Mouse (Mus musculus): ENCODE results near the gene E130114P18Rik. TPM values are rescaled to one million over a fixed set of nuclear protein-coding genes. Genes with fewer than 3 reads are reported as not detected.
A peak's percentile ranks its signal among the peaks of the same experiment; 100 is the strongest.

E130114P18Rik gene
- total RNA-seq, 2 experiments from 2014 or later, result 0.26 to 0.27 TPM

- peak; percentile 44 to 57 for DNase-seq (ENCODE audit: low spot score in 2 of 2)
Measured at GRCm38 (mm10) chr4:97778211-97779002, 529 bp upstream of the E130114P18Rik start.

GRCm38 (mm10) chr4:97777081-97777705 is 685 bp downstream of the E130114P18Rik start:
- DNase-seq (ENCODE audit: low spot score in 2 of 2), result peak; percentile 61 to 65

GRCm38 (mm10) chr4:97776388-97777080 is 1.3 kb downstream of the E130114P18Rik start:
- DNase-seq (ENCODE audit: low spot score in 2 of 2), result peak in 1 of 2 experiments; percentile 38

GRCm38 (mm10) chr4:97775494-97776265 is 2.2 kb downstream of the E130114P18Rik start:
- DNase-seq (ENCODE audit: low spot score in 2 of 2), result peak in 1 of 2 experiments; percentile 25

GRCm38 (mm10) chr4:97775059-97775458 is 2.8 kb downstream of the E130114P18Rik start:
- peak; percentile 62 to 68 for DNase-seq (ENCODE audit: low spot score in 2 of 2)

- no peak for DNase-seq (ENCODE audit: low spot score in 2 of 2)
Measured at GRCm38 (mm10) chr4:97774446-97774950, 3.4 kb downstream of the E130114P18Rik start.

- no peak for DNase-seq (ENCODE audit: low spot score in 2 of 2)
Measured at GRCm38 (mm10) chr4:97773791-97774190, 4.1 kb downstream of the E130114P18Rik start.

- peak; percentile 72 to 91 for DNase-seq (ENCODE audit: low spot score in 2 of 2)
Measured at GRCm38 (mm10) chr4:97773110-97773593, 4.7 kb downstream of the E130114P18Rik start.

- no peak for DNase-seq (ENCODE audit: low spot score in 2 of 2)
Measured at GRCm38 (mm10) chr4:97772641-97773040, 5.2 kb downstream of the E130114P18Rik start, which contains the start of gene Nfia. Gene Nfia, plus strand, starts transcription at chr4:97772734.

- peak; percentile 94 to 97 for DNase-seq (ENCODE audit: low spot score in 2 of 2)
Measured at GRCm38 (mm10) chr4:97772084-97772484, 5.8 kb downstream of the E130114P18Rik start.

- DNase-seq (ENCODE audit: low spot score in 2 of 2), result no peak
Measured at GRCm38 (mm10) chr4:97771426-97771825, 6.5 kb downstream of the E130114P18Rik start.

GRCm38 (mm10) chr4:97769861-97770260 is 8.0 kb downstream of the E130114P18Rik start:
- DNase-seq (ENCODE audit: low spot score in 2 of 2), result no peak

GRCm38 (mm10) chr4:97767516-97767915 is 10.4 kb downstream of the E130114P18Rik start:
- no peak for DNase-seq (ENCODE audit: low spot score in 2 of 2)

GRCm38 (mm10) chr4:97767025-97767424 is 10.9 kb downstream of the E130114P18Rik start:
- no peak for DNase-seq (ENCODE audit: low spot score in 2 of 2)

GRCm38 (mm10) chr4:97766100-97766499 is 11.8 kb downstream of the E130114P18Rik start:
- DNase-seq (ENCODE audit: low spot score in 2 of 2), result no peak

GRCm38 (mm10) chr4:97765341-97766020 is 12.4 kb downstream of the E130114P18Rik start:
- no peak for DNase-seq (ENCODE audit: low spot score in 2 of 2)

- no peak for DNase-seq (ENCODE audit: low spot score in 2 of 2)
Measured at GRCm38 (mm10) chr4:97764616-97765015, 13.3 kb downstream of the E130114P18Rik start.

GRCm38 (mm10) chr4:97758661-97759060 is 19.2 kb downstream of the E130114P18Rik start:
- DNase-seq (ENCODE audit: low spot score in 2 of 2), result no peak

- peak; percentile 45 to 46 for DNase-seq (ENCODE audit: low spot score in 2 of 2)
Measured at GRCm38 (mm10) chr4:97757978-97758461, 19.9 kb downstream of the E130114P18Rik start.
